Mouse (Mus musculus) megakaryocyte progenitor cell, adult 5-6 weeks (primary cell): ENCODE data around the gene Ifngr2. TPM values are rescaled to one million over a fixed set of nuclear protein-coding genes. Genes with fewer than 3 reads are reported as not detected.
"Not testable (repeated sequence)": the region's sequence is repeated elsewhere in the genome, so short reads cannot be mapped to it uniquely, and the experiment has no call there.

Experiments used
- ATAC-seq: replicated peaks from 2 replicates; pipeline ENCODE4 v1.8.0; 2016; ENCODE audit warnings: mild to moderate bottlenecking, moderate TSS enrichment, inconsistent platforms; ENCODE audit not compliant: poor library complexity
- total RNA-seq, 2 experiments: library from RNA; stranded (forward) in 1 of 2; stranded (reverse) in 1 of 2; fragments of 157-497, 149-512 nt in 1 of 2; fragments of 200-1000 nt in 1 of 2; gene quantifications; 2 replicates each; pipeline versions ENCODE4 v1.2.3 to v1.2.4; 2015 to 2017

Ifngr2 gene
- total RNA-seq (2015), result 17.4 and 20.3 TPM in 2 replicates
- 14.1 and 16.0 TPM in 2 replicates for total RNA-seq (2017)

DNA sequence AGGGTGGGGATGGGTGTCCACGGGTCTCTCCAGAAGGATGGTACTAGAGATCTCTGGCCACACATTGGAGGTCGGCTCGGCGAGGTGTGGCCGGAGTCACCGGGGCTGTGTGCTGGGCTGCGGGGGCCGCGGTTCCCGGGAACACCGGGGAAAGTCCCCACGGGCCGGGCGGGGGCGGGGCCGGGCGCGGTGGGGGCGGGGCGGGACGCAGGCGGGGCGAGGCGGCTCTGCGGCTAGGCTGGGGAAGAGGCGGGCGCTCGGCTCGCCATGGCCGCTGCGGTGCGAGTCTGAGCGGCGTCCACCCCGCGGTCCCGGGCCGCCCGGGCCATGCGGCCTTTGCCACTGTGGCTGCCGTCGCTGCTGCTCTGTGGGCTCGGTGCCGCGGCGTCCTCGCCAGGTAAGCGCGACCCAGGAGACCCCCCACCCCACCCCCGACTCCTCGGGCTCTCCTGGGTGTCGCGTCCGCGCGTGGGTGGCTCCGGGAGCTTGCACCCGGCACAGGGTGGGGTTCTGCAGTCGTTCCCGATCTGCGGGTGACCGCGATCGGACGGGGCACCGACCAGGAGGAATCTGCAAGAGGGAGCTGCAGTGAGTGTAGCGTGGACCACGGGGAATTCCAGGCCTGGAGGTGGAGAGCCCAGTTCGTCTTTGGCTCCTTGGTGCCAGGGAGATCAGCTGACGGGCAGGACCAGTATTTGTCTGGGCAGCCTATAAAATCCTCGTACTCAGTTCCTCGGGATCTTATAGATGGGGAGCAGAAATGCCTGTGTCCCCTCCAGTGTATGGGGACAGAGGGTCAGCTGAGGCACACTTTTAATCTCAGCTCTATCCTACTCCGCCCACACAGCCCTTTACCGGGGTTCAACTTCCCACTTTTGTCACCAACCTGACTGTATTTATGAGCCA is at the start of gene Ifngr2:
Gene Ifngr2 (plus strand): TSS at position 237 of the 906 bp plus-strand sequence.
- ATAC-seq, result peak; percentile 10; the same call in 1 of the 2 replicates

DNA sequence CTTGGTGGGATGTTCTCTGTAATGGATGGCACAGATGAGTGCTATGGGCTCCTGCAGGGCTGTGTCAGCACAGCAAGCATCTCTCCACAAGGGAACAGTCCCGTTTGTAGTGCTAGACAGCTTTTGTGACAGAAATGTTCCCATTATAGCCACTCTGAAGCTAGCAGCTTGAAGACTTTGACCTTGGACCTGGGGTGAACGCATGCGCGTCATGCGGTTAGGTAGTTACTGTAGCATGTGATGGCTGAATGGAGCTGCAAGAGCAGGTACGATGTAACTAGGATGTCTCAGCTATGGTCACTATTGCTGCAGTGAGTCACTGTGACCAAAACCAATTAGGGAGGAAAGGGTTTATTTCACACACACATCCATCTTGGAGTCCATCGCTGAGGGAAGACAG is 48.8 kb upstream of the Ifngr2 start:
- no peak for ATAC-seq

DNA sequence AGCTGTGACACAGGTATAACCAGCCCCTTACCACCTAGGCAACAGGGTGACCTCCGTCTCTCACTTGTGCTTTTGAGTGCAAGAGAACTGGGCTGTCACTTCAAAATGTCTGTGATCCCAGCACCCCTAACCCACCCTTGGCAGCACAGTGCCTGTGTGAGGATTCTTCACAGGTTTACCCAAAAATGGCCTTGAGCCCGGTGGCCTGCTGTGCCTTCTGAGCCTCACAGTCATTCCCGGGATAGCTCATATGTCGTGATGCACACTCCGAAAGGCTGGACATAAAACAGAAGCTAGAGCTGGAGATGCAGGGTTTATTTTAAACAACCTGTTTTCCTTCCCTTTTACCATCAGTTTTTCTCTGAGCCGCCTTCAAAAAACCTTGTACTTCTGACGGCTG is 42.2 kb upstream of the Ifngr2 start:
- no peak for ATAC-seq

DNA sequence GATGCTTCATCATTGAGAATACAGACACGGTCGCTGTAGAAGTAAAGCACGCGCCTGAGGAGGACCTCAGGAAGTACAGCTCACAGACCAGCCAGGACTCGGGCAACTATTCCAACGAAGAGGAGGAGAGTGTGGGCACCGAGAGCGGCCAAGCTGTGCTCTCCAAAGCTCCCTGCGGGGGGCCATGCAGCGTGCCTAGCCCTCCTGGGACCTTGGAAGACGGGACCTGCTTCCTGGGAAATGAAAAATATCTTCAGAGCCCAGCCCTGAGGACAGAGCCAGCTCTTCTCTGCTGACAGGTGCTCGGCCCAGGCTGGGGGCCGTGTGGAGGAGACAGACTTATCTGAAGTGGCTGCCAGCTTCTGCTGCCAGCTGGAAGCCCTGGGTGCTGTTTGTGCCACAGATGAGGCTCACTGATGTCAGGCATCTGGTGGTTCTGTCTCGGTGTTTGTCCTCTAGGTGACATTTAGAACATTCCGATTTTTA is 41.7 kb upstream of the Ifngr2 start:
- ATAC-seq, result no peak; the same call in 1 of the 2 replicates

DNA sequence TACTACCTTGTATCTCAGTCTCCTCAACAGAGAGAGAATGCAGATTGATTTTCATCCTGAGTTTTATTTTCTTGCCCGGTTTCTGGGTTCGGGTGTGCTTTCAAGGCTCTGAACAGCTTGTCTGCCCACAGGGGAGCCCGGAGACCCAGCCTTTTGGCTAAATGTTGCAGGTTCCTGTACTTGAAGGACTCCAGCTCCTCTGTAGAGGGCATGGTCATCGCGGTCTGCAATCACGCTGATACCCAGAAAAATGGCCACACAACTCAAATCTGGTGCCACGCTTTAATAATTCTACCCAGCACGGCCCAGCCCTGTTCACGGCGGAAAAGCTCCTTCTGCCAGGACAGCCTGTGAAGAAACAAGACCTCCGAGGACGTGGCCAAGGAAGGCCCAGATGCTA is 40.5 kb upstream of the Ifngr2 start:
- ATAC-seq, result no peak

DNA sequence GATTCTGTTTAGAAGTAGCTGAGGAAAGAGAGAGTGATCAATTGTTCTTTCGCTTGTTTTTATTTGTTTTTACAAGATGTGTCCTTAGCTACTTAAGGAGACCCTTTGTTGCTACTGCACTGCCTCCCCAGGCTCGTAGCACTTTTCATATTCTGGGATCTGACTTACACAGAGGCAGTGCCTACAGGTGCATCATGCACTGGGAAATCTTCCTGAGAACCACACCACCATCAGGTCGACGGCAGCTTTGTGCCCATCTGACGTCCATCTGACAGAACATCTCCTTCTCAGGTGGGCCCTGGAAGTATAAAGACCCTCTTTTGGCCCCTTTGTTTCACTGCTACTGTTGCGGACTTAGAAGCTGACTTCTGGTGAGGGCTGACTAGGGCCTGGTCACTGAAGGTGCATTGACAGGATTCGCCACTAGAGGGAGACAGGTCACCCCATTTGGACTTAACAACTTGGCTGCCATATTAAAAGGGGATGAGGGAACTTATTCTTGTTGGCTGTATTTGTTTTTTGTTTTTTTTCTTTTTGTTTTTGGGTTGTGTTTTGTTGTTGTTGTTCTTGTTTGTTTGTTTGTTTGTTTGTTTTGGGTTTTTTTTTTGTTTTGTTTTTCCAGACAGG is 34.6 kb upstream of the Ifngr2 start:
- peak; percentile 89 for ATAC-seq

DNA sequence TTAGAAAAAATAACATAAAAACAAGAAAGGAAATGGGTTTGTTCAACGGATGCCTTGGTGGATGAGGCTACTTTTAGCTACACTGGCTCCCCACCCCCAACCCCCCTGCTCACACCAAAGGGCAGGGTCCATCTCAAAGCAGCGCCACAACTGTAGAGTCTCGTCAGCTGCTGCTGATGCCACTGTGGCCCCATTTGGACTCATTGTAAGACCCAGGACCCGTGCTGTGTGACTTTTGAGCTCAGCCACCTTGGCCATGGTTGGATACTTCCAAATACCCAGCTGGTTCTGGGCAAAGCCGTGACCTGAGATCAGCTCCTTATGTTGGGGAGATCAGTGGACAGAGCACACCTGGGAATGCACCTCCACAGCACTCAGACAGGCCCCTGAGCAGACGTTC is 33.8 kb upstream of the Ifngr2 start:
- ATAC-seq, result no peak

DNA sequence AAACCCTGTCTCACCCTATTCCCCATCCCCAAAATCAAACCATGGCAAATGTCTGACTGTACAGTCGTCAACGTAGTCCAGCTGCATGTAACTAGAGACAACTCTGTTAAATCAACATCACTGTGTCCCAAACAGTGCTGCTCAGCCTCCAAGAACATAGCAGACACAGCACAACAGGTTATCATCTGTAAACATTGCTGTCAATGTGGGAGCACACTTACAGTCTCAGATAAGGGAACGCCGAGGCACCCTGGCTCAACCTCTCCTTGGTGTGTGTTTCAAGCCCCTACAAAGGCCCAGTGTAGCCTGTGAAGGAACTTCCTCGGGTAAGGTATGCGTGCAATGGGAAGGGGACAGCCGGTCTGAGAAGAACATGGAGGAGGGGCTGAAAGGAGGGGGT is 29.9 kb upstream of the Ifngr2 start:
- peak; percentile 85 for ATAC-seq

DNA sequence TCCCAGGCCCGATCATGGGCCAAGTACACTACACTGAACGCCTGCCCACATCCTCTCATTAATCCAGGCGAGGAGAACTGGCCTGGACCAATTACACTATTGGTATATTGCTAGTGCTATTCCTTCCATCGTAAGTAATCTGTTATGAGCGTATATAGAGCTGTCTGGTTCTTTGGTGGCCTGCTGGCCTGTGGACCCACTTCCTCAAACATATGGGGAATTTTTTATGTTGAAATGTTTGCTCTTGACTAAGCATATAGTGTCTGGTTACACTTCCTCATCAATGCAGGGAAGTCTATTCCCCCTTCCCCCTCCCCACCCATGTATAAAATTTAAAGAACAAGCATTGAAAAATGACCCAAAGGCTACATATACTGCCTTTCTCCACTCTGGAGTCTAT is 24.8 kb upstream of the Ifngr2 start:
- ATAC-seq, result peak; percentile 61

DNA sequence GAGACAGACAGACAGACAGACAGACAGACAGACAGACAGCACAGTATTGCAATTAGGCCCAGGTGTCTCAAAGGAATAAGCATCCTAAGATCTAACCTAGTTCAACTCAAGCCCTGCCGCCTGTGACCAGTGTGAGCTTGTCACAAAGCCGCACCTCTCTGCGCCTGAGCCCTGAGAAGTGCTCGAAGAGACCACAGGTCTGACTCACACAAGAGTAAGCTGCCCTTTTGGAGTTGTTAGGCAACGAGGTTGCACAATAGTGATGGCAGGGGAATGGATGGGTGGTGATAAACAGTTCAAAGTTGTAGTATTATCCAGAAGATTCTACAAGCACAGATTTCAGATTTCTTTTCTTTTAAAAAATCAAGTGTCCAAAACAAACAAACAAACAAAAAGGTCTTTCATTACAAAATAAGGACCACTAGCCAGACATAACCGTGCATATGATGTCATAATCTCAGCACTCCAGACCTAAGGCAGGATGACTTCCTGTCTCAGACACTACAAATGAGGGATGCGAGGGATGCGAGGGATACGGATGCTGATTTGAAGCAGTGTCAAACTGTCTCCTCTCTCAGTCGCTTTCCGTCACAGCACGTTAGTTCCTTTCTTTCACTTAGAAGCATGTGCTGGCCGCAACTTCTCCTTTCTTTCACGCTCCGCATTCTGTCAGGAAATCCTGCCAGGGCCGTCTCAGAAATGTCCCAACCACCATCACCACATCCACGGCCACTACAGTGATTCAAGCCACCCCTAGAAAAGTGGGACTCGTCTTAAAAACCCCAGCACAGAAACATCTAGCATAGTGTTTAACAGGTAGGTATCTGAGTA is 24.2 kb upstream of the Ifngr2 start:
- peak; percentile 73 for ATAC-seq

DNA sequence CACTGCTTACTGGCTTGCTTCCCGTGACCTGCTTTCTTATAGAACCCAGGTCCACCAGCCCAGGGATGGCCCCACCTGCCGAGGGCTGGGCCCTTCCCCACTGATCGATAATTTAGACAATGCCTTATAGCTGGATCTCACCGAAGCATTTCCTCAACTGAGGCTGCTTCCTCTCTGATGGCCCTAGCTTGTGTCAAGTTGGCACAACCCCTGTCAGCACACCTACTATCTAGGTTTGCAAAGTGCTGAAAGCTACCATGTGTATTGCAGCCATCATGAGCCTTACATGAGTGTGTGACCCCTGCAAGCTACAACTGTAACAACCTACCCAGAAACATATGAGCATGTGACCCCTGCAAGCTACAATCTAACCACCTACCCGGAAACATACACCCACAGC is 22.7 kb upstream of the Ifngr2 start:
- ATAC-seq, result no peak

DNA sequence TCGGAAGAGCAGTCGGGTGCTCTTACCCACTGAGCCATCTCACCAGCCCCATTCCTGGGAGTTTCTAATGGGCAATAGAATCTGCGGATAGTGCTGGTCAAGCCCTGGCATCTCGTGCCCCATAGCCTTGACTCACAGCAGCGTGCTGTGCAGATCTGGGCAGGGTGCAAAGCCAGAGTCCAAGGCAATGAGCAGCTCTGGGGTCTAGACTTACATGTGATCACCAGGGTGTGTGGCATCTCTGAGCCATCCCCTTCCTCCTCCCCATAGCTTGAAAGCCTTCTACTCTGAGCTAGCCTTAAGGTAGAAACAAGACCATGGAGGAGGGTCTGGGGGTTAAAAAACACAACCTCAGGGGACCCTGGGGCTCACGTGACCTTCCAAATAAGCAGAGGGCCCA is 20.6 kb upstream of the Ifngr2 start:
- ATAC-seq, result no peak

DNA sequence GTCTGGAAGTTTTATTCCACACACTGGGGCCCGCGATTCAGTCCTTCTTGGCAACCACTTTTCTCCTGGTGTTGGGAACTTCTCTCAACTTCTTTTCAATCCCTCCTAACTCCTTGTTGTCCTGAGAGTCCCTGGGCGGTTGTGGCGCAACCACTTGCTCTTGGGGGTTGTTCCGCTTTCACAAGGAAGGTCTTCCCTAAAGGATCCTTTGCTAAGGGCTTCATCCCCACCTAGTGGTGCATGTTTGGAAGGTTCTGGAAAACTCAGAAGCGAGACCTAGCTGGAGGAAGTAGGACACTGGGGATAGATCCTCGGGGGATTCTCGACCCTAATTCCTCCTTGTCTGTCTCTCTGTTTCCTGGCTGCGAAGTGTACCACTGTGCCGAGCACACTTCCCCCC is 19.8 kb upstream of the Ifngr2 start:
- ATAC-seq, result peak; percentile 59

DNA sequence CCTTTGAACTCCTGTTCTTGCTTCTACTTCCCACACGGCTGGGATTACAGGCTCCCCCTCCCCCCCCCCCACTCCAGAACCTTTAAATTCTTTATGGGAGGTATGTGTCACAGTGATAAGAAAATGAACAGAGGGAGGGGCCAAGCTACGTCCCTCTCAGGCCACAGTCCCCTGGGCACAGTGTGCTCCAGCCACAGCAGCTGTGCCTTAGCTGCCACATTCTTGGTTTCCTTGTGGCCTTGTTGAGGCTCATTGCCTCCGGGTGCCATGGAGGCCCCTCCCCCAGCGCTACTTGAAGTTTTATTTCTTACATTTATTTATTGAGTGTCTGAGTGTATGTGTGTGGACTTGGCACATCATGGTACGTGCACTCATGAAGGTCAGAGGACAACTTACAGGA is 19.4 kb upstream of the Ifngr2 start:
- peak; percentile 10 for ATAC-seq

DNA sequence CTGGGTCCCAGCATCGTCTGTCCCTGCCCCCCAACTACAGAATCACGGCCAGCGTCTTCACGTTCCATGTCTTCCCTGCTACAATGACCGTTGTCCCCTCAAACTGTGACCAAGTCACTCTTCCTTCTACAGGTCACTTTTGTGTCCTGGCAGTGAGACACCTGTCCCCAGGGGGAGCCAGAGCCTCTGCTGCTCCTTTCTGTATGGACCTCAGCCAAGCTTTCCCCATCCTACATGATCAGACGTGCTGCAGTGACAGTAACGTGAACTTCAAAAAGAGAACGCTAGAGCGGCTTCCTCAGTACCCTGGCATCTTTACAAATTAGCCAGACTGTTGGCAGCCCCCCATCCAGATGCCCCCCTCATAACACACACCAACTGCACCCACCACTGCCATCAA is 18.3 kb upstream of the Ifngr2 start:
- ATAC-seq, result no peak

DNA sequence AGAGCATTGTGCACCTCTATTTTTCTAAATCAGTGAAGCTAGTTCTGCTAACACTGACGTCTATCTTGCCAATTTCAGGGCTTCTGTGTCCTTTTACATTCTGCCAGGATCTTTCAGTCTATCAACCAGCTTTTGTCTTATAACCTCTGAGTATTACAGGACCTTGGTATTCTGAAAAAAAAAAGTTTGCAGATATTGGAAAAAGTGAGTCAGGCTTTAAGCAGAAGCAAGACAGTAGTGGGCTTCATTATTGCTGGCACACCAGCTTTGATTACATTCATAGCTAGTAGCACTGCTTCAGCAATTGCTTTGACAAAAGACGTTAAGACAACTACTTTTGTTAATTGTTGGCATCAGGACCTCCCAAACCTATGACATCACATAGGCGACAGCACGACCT is 16.0 kb upstream of the Ifngr2 start:
- ATAC-seq, result not testable (repeated sequence)

DNA sequence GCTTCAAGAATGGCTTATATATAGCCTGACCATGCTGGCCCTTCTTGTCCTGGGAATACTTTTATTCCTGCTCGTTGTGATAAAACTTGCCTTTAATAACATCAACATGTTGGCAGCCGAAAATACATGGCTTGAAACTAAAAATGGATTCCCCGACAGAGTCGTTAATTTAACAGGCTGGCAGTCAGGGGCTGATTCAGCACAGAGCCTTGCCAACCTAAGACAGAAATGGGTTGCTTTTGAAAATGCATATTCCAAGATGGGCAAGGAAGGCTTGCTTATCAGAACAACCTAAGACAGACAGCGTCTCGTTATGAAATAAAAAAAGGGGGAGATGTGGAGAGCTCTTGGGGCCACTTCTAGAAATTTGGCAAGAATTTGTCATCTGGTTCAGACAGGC is 15.0 kb upstream of the Ifngr2 start:
- ATAC-seq, result no peak

DNA sequence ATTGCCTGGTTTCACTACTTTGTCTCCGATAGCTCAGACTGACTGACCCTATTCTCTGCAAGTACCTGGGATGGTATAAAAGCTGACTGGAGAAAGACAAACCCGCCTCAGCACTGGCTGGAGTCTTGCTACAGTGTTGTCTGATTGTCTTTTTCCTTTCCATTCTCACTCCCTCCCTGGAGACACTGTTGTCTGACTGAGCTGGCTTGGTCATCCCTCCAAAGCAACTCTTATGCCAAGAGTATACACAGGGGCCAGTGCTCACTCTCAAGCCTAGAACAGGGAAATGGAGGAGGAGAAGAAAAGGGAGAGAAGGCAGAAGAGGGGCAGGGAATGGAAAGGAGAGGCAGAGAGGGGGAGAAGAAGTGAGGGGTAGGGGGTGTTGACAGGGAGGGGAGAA is 14.4 kb upstream of the Ifngr2 start:
- ATAC-seq, result no peak

DNA sequence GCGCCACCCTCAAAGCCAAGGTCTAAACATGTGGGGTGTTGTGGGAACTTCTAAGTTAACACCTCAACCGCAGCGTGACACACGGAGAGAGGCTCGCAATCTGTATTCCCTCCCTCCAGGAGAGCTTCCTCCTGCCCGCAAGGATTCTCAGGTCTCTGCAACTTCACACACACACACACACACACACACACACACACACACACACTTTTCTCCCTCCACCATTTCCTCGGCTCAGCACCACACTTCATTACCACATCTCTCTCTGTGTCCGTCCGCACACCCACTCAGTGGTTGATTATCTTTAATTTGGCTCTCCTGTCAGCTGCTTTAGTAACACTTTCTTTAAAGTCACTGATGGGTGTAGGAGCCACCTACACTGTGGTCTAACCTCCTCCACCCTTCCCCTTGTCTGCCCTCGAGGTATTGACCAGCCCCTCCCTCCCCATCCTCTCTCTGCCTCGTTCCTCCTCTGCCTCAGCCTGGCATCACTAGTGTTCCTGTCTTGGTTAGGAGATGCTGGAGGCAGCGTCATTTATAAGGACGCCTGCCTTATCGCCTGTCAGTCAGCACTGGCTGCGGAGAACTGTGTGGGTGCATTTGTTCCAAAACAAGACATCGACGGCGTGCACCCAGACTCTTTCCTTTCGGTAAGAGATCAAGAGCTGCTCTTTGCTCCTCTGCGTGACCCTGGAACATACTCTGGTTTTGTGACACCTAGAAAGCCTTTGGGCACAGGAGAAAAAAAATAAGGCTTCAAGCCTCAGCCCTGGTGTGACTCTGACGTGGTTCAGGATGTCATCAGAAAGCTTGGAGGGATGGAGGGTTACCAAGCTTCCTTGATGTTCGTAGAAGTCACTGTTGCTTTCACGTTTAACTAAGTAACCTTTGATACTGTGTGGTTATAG is 13.5 kb upstream of the Ifngr2 start:
- peak; percentile 20 for ATAC-seq

DNA sequence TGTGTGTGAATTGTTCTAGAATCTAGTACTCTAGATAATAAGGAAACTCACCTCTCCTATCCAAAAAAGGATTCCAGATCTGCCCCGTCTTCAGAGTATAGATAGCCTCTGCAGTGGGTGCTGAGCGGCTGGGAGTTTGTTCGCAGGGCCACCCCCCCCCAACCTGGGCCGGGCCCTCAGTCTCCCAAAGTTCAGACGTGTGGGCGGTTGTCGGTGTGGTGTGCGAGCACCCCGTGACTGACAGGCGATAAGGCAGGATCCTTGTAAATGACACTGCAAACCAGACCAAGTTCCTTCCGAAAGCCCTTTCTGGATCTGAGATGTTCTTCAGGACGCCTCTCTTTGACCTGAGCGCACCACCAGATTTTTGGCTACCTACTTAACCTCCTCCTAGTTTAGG is 12.4 kb upstream of the Ifngr2 start:
- ATAC-seq, result peak; percentile 57
